Mouse (Mus musculus): ENCODE data around the gene Rai1. TPM values are rescaled to one million over a fixed set of nuclear protein-coding genes. Genes with fewer than 3 reads are reported as not detected.

Gene Rai1
- polyA plus RNA-seq, 1 experiment from 2014 or later, result 10.7 TPM

- no peak overlapping the region for H3K4me2 ChIP-seq (replicated peaks; ENCODE audit: low read depth)
- H3K36me3 ChIP-seq (ENCODE audit: control insufficient read depth, insufficient read depth, low read length), result no peaks in the 10 kb centered on the region
- DNase-seq (ENCODE audit: low spot score), result no peak
- no peak for TF ChIP-seq EP300 (optimal IDR thresholded peaks at IDR 0.05)
- TF ChIP-seq CTCF (IDR thresholded peaks at IDR 0.05; ENCODE audit: low read depth), result no peak
- no peak overlapping the region for H3K4me3 ChIP-seq (ENCODE audit: low read depth, low read length)
- WGBS, result 48% methylated on average over 1 of the region's 1 CpGs
- H3K9ac ChIP-seq (ENCODE audit: low read length), result no peak overlapping the region
- ATAC-seq (ENCODE audit: low FRiP score, low TSS enrichment), result no peak
- no peaks in the 10 kb centered on the region for H3K9me3 ChIP-seq (ENCODE audit: control insufficient read depth, low read length)
- H3K27ac ChIP-seq (replicated peaks), result no peak overlapping the region
- H3K27me3 ChIP-seq (ENCODE audit: control insufficient read depth, insufficient read depth, low read length), result no peaks in the 10 kb centered on the region
- H3K4me1 ChIP-seq (replicated peaks; ENCODE audit: control insufficient read depth, insufficient read depth), result no peaks in the 10 kb centered on the region
Observed at GRCm38 (mm10) chr11:60152339-60152738, 47.5 kb downstream of the Rai1 start.

- Histone ChIP-seq H3K36me3 (ENCODE audit: control insufficient read depth, insufficient read depth, low read length) (no peaks in the 10 kb centered on the region), H3K4me2 (replicated peaks; ENCODE audit: low read depth) (no peak overlapping the region), H3K27me3 (ENCODE audit: control insufficient read depth, insufficient read depth, low read length) (no peaks in the 10 kb centered on the region), H3K4me3 (ENCODE audit: low read depth, low read length) (no peak overlapping the region), H3K9me3 (ENCODE audit: control insufficient read depth, low read length) (no peaks in the 10 kb centered on the region), H3K27ac (replicated peaks) (no peak overlapping the region), H3K9ac (ENCODE audit: low read length) (no peak overlapping the region), H3K4me1 (replicated peaks; ENCODE audit: control insufficient read depth, insufficient read depth) (no peaks in the 10 kb centered on the region)
- no peak for TF ChIP-seq CTCF (IDR thresholded peaks at IDR 0.05; ENCODE audit: low read depth)
- TF ChIP-seq EP300 (optimal IDR thresholded peaks at IDR 0.05), result no peak
- WGBS, result 80% methylated on average over 3 of the region's 3 CpGs
- no peak for ATAC-seq (ENCODE audit: low FRiP score, low TSS enrichment)
- no peak for DNase-seq (ENCODE audit: low spot score)
Observed at GRCm38 (mm10) chr11:60153936-60154335, 49.1 kb downstream of the Rai1 start.

- H3K4me2 ChIP-seq (replicated peaks; ENCODE audit: low read depth), result no peak overlapping the region
- ATAC-seq (ENCODE audit: low FRiP score, low TSS enrichment) (no peak), DNase-seq (ENCODE audit: low spot score) (no peak)
- no peak overlapping the region for H3K27ac ChIP-seq (replicated peaks)
- WGBS, result 93% methylated on average over 5 of the region's 5 CpGs
- H3K4me1 ChIP-seq (replicated peaks; ENCODE audit: control insufficient read depth, insufficient read depth), result no peaks in the 10 kb centered on the region
- H3K9me3 ChIP-seq (ENCODE audit: control insufficient read depth, low read length), result no peaks in the 10 kb centered on the region
- H3K27me3 ChIP-seq (ENCODE audit: control insufficient read depth, insufficient read depth, low read length), result no peaks in the 10 kb centered on the region
- no peak overlapping the region for H3K9ac ChIP-seq (ENCODE audit: low read length)
- H3K36me3 ChIP-seq (ENCODE audit: control insufficient read depth, insufficient read depth, low read length), result no peaks in the 10 kb centered on the region
- no peak overlapping the region for H3K4me3 ChIP-seq (ENCODE audit: low read depth, low read length)
- TF ChIP-seq EP300 (optimal IDR thresholded peaks at IDR 0.05) (no peak), CTCF (IDR thresholded peaks at IDR 0.05; ENCODE audit: low read depth) (no peak)
Observed at GRCm38 (mm10) chr11:60155690-60156089, 50.9 kb downstream of the Rai1 start.

GRCm38 (mm10) chr11:60158271-60158670, 53.5 kb downstream of the Rai1 start:
- WGBS, result 76% methylated on average over 4 of the region's 4 CpGs
- no peaks in the 10 kb centered on the region for H3K36me3 ChIP-seq (ENCODE audit: control insufficient read depth, insufficient read depth, low read length)
- H3K4me3 ChIP-seq (ENCODE audit: low read depth, low read length), result no peak overlapping the region
- H3K27ac ChIP-seq (replicated peaks), result no peak overlapping the region
- H3K4me1 ChIP-seq (replicated peaks; ENCODE audit: control insufficient read depth, insufficient read depth), result peaks cover 2% of the 10 kb centered on the region; the same call in 1 of the 2 replicates
- no peaks in the 10 kb centered on the region for H3K27me3 ChIP-seq (ENCODE audit: control insufficient read depth, insufficient read depth, low read length)
- DNase-seq (ENCODE audit: low spot score) (no peak), ATAC-seq (ENCODE audit: low FRiP score, low TSS enrichment) (no peak)
- no peaks in the 10 kb centered on the region for H3K9me3 ChIP-seq (ENCODE audit: control insufficient read depth, low read length)
- H3K9ac ChIP-seq (ENCODE audit: low read length), result no peak overlapping the region
- no peak overlapping the region for H3K4me2 ChIP-seq (replicated peaks; ENCODE audit: low read depth)
- TF ChIP-seq EP300 (optimal IDR thresholded peaks at IDR 0.05), result no peak
- TF ChIP-seq CTCF (IDR thresholded peaks at IDR 0.05; ENCODE audit: low read depth), result no peak

- no peak for DNase-seq (ENCODE audit: low spot score)
- Histone ChIP-seq H3K27me3 (ENCODE audit: control insufficient read depth, insufficient read depth, low read length) (no peaks in the 10 kb centered on the region), H3K9me3 (ENCODE audit: control insufficient read depth, low read length) (no peaks in the 10 kb centered on the region), H3K4me3 (ENCODE audit: low read depth, low read length) (no peak overlapping the region), H3K4me1 (replicated peaks; ENCODE audit: control insufficient read depth, insufficient read depth) (peaks cover 7% of the 10 kb centered on the region; the same call in 1 of the 2 replicates), H3K4me2 (replicated peaks; ENCODE audit: low read depth) (no peak overlapping the region), H3K27ac (replicated peaks) (0 out of 2 replicates have a peak overlapping the region, but pooled peaks have one; percentile 13), H3K9ac (ENCODE audit: low read length) (no peak overlapping the region), H3K36me3 (ENCODE audit: control insufficient read depth, insufficient read depth, low read length) (no peaks in the 10 kb centered on the region)
- TF ChIP-seq CTCF (IDR thresholded peaks at IDR 0.05; ENCODE audit: low read depth) (no peak), EP300 (optimal IDR thresholded peaks at IDR 0.05) (no peak)
- no peak for ATAC-seq (ENCODE audit: low FRiP score, low TSS enrichment)
- 58% methylated on average over 5 of the region's 5 CpGs for WGBS
Observed at GRCm38 (mm10) chr11:60159955-60160354, 55.1 kb downstream of the Rai1 start.

- TF ChIP-seq EP300 (optimal IDR thresholded peaks at IDR 0.05) (no peak), CTCF (IDR thresholded peaks at IDR 0.05; ENCODE audit: low read depth) (no peak)
- no peak overlapping the region for H3K4me3 ChIP-seq (ENCODE audit: low read depth, low read length)
- H3K9me3 ChIP-seq (ENCODE audit: control insufficient read depth, low read length), result no peaks in the 10 kb centered on the region
- no peak for DNase-seq (ENCODE audit: low spot score)
- 0 out of 2 replicates have a peak, but pooled peaks have one; percentile 40 for ATAC-seq (ENCODE audit: low FRiP score, low TSS enrichment)
- H3K9ac ChIP-seq (ENCODE audit: low read length), result no peak overlapping the region
- WGBS, result 46% methylated on average over 3 of the region's 3 CpGs
- H3K36me3 ChIP-seq (ENCODE audit: control insufficient read depth, insufficient read depth, low read length), result no peaks in the 10 kb centered on the region
- H3K27ac ChIP-seq (replicated peaks), result 0 out of 2 replicates have a peak overlapping the region, but pooled peaks have one; percentile 13
- no peaks in the 10 kb centered on the region for H3K27me3 ChIP-seq (ENCODE audit: control insufficient read depth, insufficient read depth, low read length)
- H3K4me2 ChIP-seq (replicated peaks; ENCODE audit: low read depth), result no peak overlapping the region
- peaks cover 7% of the 10 kb centered on the region; the same call in 1 of the 2 replicates for H3K4me1 ChIP-seq (replicated peaks; ENCODE audit: control insufficient read depth, insufficient read depth)
Observed at GRCm38 (mm10) chr11:60160454-60161114, 55.8 kb downstream of the Rai1 start.
